Mouse (Mus musculus): Measurements from ENCODE around the gene Prkag1.

The Prkag1 gene

GRCm38 (mm10) chr15:98852733-98853132 lies 21.4 kb upstream of the Prkag1 start:
- DNase-seq, result no peak

GRCm38 (mm10) chr15:98852071-98852470 lies 20.8 kb upstream of the Prkag1 start:
- no peak for DNase-seq

- no peak for DNase-seq
Measured at GRCm38 (mm10) chr15:98851229-98851818, 20.0 kb upstream of the Prkag1 start.

- no peak for DNase-seq
Measured at GRCm38 (mm10) chr15:98850668-98851067, 19.3 kb upstream of the Prkag1 start.

- DNase-seq, result no peak
Measured at GRCm38 (mm10) chr15:98849956-98850600, 18.8 kb upstream of the Prkag1 start.

GRCm38 (mm10) chr15:98849165-98849564 lies 17.8 kb upstream of the Prkag1 start:
- DNase-seq, result no peak

GRCm38 (mm10) chr15:98846140-98846539 lies 14.8 kb upstream of the Prkag1 start:
- DNase-seq, result no peak

- DNase-seq, result no peak
Measured at GRCm38 (mm10) chr15:98845149-98845548, 13.8 kb upstream of the Prkag1 start.

GRCm38 (mm10) chr15:98843595-98844223 lies 12.4 kb upstream of the Prkag1 start:
- no peak for DNase-seq

- no peak for DNase-seq
Measured at GRCm38 (mm10) chr15:98839671-98840585, 8.6 kb upstream of the Prkag1 start.

GRCm38 (mm10) chr15:98839161-98839560 lies 7.8 kb upstream of the Prkag1 start:
- no peak for DNase-seq

- no peak for DNase-seq
Measured at GRCm38 (mm10) chr15:98837743-98838103, 6.4 kb upstream of the Prkag1 start.

GRCm38 (mm10) chr15:98837006-98837742 lies 5.9 kb upstream of the Prkag1 start:
- no peak for DNase-seq

- DNase-seq, result no peak
Measured at GRCm38 (mm10) chr15:98835291-98835690, 4.0 kb upstream of the Prkag1 start.

GRCm38 (mm10) chr15:98834059-98834458 lies 2.7 kb upstream of the Prkag1 start:
- DNase-seq, result no peak

- DNase-seq, result no peak
Measured at GRCm38 (mm10) chr15:98833281-98833680, 2.0 kb upstream of the Prkag1 start.

- no peak for DNase-seq
Measured at GRCm38 (mm10) chr15:98832161-98833058, 1.1 kb upstream of the Prkag1 start.

GRCm38 (mm10) chr15:98831684-98832035 lies 339 bp upstream of the Prkag1 start:
- no peak for DNase-seq

GRCm38 (mm10) chr15:98827611-98828011 lies 3.7 kb downstream of the Prkag1 start:
- no peak for DNase-seq

- DNase-seq, result no peak
Measured at GRCm38 (mm10) chr15:98823434-98823833, 7.9 kb downstream of the Prkag1 start.

GRCm38 (mm10) chr15:98822147-98822546 lies 9.2 kb downstream of the Prkag1 start:
- DNase-seq, result no peak

GRCm38 (mm10) chr15:98821403-98821802 lies 9.9 kb downstream of the Prkag1 start:
- no peak for DNase-seq
